Mouse (Mus musculus) monocyte, adult 2 months (primary cell): ENCODE data around the gene Otulinl.

ENCODE experiments used
- DNase-seq, 2 experiments: peaks; one replicate each; pipeline ENCODE4 v3.0.0; 2022; ENCODE audit warnings: low spot score in 2 of 2, low read depth in 1 of 2

Otulinl gene

DNA sequence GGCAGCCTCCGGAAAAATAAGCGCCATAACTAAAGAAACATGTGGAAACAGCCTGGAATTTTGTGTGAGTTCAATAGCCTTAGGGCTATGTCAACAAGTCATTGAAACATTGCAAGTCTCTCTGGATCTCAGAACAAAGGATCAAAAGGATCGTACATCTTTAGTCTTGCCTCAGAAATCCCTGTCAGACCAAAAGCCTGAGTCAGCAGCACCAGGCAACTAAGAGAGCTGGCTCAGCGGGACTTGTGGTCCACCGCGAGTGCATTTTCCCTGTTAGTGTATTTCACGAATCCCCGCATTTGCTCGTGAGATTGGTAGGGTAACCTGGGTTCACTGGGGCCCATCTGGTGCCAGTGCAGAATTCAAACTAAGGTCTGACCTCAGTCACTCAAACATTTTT, 1.2 kb upstream of the Otulinl start:
- no peak for DNase-seq

DNA sequence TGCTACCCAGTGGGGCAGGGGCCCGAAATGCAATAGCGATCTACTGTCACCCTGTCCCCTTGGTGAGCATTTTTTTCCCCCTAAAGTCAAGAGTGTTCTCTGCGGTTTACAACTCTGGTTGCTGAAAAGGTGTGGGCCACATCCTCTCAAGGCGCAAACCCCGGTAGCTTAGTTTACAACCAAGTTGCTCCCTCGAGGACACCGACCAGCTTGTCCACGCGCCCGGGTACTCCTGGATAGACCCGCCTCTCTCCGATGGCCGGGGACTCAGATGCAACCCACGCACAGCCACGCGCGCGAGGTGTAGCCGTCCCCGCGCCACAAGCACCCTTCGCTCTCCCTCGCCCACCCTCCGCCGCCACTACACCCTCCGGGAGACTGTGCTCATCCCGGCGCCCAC, 382 bp downstream of the Otulinl start:
- DNase-seq: peak in 1 of 2 experiments; percentile 19

DNA sequence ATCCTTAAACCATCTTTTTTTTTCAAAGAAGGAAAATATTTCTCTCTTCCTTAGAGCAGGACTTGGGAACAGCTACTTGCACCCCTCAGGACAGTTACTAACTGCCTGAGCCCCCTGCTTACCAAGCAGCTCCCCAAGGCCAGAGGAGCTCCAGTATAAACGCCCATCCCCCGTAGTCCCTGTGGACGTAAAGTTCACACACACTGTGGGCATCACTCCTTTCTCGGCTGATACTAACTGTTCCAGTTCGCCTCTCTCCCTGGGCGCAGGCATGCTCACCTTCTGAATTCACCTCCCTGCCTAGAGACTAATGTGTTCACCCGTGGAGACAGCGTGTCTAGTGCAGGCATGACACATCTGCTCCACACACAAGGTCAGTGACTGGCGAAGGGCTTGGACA, 2.9 kb downstream of the Otulinl start:
- no peak for DNase-seq

DNA sequence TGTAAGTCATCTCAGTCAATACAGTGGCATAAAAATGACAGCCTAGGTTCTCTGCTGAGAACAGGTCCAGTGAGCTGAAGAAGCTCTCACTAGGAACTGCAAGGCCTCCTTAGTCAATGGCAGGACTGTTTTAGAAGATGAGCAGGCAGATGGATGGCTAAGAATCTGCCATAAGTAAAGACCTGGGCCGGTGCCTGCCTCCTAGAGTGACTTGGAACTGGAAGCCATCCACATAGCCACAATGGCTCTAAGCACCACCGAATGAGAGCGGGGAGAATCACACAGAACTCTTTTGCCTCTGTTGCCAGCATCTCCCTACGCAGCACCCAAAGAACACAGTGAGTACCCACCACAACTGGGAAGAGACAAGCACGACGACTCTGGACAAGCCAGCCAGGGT, 3.6 kb downstream of the Otulinl start:
- DNase-seq: no peak

DNA sequence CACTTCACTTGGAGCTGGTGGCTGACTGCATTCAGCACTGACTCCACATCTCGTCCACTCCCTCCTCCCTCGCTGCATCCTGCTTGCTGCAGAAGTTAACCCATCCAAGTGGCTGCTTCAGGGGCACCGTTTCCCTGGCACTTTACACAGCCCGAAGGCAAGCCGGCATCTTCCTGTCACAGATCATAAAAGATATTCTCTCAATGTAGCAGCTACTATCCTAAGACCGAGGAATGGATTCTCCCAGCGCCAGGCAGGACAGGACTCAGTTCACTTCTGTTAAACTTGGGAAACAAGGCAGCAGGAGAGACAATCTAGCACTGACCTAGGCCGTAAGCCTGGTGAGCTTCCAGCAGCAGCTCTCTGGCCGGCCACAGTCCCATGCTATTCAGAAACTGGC, 5.2 kb downstream of the Otulinl start:
- no peak for DNase-seq

DNA sequence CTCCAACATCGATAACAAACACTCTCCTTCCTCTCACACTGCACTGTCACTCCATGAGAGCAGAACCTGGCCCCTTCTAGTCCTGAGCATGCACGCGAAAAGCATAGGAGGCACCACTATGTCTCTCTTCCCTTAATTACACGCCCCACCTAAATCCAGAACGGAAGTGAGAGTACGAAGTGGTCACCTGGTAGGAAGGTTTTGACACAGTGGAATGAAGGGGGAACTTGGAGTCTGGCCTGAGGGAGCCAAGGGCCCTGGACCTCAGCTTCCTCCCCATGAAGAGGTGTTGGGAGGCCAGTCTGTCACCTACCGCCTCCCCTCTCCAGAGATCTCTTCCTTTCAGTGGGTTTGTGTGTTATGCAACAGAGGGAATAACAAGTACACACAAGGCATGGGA, 6.3 kb downstream of the Otulinl start:
- DNase-seq: peak in 1 of 2 experiments; percentile 37

DNA sequence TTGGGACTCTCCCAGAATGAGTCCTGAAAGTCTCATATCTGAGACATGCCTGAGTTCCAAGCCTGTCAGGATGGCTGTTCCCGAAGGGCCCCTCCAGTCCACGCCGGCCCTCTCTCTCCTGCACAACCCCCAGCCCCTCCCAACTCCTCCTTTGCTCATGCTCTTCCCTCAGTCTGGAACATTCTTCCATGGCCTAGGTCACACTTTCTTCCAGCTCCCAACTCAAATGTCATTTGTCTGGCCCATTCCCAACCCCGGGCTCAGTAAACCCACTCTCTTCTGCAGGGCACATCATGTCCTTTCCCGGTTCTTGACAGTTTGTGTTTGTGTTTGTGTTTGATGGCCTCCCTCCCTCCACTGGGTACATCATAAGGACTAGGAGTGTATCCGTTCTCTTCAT, 7.3 kb downstream of the Otulinl start:
- DNase-seq: no peak

DNA sequence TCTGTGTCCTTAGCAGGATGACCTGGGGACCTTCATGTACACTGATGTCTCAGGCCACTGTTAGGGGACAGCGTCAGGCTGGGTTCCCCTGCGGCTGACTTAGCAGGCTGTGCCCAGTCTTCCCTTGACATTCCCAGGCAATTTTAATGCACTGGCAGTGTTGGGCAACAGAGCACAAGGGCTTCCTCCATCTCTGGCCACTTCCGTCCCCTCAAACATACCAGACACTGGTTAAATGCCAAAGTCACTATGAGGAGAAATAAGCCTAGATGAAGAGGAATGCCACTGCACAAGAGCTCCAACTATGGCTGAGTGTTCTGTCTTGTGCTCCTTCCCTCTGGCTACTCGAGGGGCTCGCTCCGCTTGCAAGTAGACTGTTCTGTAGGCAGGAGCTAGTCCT, 8.2 kb downstream of the Otulinl start:
- no peak for DNase-seq

DNA sequence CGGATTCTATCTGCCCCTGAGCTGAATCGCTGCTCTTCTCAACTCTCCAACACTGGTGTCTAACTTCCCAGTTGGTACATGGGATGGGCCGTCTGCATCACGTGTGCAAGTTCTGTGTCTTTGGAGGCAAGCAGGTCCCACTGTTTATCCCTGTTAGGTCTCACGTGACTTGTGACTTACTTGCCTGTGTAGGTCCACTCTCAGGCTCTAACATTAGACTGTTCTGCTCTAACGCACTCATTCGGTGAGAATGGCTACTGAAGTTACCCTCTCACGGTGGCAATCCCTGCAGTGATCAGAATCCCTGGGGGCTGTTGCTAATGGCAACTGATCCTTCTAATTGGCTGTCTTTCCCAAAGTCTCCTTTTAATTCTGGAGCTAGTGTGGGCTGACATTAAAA, 9.1 kb downstream of the Otulinl start:
- DNase-seq: no peak

DNA sequence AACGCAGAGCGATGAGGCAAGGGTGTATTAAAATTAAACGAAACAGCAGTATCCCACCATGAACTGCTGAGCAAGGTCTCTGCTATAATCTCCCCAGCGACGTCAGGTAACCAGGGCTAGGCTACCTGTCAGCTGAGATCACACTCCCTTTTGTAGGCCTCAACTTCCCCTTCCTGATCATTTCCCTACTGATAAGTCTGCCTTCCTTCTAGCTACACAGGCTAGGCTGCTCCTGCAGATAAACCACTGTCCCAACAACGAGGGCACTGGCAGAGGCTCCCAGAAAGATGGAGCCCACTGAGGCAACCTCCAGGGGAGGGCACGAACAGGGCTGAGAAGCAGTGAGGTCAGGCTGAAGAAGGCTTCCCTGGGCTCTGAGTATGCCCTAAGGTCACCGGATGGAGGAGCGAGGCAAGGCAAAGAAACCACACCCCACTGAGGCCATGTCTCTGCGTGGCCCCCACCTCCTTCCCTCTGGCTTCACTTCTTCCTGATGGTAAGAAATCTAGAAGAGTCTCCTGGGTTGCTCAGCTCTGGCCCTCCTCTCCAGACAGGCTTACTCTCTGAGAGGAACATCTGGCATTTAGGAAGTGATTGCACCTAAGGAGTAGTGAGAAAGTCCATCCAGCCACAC, 9.7 kb downstream of the Otulinl start:
- no peak for DNase-seq

DNA sequence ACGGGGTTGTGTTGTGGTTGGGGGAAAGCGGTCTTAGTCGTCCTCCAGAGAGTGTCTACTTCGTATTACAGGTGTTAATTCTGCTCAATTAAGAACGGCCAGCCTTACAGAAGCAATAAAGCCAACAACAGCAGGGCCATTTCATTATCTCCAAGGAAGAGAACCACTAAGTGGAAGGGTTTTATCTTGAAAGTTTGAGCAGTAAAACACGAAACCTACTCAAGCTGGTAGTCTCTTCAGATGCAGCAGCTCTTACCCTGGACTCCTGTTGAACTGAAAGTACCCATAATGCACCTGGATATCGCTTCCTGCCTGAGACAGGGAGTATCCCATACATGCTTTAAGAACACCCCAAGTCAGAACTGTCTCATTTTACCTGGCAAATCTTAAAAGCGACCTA, 10.7 kb downstream of the Otulinl start:
- DNase-seq: no peak

DNA sequence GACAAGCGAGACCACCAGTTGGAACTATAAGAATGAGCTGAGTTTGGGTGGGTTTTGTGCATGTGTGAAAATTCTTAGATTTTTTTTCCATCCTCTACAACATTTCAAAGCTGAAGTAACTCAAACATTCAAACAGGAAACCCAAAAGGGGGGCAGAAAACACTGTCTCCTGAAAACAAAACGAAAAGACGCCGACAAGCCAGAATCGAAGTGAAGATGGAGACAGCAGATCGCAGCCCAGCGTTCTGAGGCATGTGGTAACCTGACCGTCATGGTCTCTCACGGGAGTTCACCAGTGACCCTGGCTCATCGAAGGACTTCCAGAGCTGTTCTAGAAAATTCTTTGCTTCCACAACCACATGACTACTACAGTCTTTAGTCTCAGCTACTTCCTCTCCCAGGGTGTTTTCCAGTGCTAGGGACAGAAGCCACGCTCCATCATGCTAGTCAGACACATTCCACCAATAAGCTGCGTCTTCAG, 11.4 kb downstream of the Otulinl start:
- no peak for DNase-seq

DNA sequence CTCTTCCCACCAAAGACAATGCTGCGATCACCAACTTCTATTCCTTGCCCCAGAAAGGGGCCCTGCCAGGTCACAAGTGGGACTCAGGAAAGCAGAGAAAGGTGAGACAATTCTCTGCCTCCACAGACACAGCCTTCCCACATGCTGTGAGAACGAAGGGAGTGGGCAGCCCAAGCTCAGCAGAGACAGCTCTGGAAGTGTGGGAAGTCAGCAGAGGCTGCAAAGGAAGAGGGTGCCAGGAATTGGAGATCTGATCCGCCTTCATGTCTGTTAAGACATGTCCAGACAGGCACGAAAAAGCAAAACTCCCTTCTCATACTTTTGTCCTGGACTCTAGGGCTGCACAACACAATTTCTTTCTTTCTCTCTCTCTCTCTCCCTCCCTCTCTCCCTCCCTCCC, 12.1 kb downstream of the Otulinl start:
- DNase-seq: no peak

DNA sequence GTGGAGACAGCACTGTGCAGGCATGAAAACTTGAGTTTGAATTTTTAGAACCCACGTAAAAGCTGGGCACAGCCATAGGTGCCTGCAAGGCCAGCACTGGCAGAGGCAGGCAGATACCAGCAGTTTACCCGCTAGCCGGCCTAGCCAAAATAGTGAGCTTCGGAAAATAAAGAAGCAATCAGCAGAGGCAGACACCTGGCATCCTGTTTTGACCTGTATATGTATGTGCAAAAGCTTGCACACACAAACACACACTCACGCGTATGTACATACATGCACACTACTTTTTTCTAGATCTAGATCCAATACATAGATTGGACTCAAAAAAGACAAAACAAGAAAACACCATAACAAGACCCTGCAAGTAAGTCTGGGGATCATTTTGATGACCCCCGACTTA, 12.8 kb downstream of the Otulinl start:
- DNase-seq: no peak

DNA sequence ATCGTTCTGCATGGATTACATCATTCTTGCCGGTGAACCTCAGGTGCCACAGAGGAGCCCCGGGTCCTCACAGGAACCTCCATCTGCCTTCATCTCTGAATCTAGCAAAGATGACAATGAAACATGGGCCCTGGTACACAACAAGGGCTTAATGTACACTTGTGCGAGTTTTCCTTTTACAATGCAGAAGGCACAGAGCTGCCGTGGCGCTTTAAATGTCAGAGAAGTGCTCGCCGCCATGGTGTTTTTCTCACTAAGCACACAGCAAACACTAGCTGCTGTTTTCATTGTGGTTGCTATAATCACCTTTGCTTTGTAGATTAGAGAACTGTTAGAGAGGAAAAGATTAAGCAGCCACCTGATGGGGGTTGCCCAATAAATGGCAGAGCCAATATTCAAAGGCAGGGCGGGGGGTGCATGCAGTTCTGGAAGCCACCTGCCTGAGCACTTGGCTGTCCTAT, 13.3 kb downstream of the Otulinl start:
- no peak for DNase-seq

DNA sequence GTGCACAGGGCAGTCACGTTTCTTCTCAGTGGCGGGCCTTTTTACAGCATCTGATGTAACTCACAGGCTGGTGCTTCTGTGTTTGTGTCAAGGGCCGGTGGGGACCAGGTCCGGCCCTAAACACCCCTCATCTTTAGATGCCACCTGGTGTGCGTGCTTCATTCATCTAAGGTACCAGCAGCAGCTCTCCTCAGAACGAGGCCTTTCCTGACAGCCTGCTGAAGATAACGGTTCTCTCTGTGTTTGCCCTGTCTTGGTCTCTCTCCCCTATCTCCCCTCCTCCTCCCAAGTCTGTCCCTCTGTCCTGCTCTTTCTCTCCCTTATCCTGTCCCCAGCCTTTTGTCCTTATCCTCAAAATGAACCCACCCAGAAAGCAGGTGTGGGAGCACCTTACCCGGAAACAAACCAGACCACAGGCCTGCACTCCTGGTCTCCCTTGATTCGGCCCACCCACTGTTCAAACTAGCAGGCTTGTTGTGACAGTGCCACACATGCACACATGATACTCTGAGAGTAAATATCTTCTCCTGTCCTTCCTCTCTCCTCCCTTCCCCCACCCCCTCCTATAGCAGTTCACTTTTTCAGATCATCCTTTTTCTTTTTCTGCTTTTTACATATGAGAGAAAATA, 14.4 kb downstream of the Otulinl start:
- no peak for DNase-seq

DNA sequence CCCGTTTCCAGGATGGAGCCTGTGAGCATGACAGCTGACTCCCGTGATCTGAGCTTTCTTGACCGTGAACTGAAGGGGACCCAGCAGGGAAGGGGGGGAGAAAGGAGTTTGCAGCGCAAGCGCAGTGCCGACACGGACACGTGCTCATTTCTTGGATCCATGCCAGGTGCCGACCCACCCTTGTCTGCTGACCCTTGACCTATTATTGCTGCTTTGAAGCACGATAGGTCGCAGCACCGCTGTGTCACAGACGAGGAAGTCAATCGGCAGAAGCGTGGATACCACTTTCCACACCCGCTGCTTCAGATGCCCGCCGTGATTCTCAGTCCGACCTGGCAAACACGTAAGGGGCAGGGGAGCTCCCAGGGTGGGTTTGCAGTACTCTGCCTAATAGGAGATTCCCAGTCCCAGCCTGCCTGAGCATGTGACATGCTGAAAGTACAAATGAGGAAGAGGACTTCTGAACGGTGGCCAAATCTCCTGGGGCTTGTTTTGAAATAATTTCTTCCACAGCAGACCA, 15.9 kb downstream of the Otulinl start:
- peak in 1 of 2 experiments; percentile 46 for DNase-seq

DNA sequence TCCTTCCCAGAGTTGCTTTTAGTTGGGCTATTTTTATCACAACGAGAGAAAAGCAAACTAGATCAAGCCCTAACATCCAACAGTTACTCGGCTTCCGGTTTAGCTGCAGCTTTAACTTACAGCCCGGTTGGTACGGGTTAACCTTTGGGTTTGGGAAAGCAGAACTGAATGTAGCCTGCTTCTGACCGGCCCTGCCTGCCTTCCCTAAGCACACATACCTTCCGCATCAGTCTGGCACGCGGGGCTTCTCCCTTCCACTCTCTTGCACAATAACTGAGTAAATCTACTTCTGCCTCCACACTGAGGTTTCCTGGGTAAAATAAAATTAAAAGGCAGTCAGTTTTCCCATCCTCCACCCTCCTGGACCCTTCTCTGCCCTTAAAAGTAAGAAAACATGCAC, 17.3 kb downstream of the Otulinl start:
- peak; percentile 70 to 79 for DNase-seq

DNA sequence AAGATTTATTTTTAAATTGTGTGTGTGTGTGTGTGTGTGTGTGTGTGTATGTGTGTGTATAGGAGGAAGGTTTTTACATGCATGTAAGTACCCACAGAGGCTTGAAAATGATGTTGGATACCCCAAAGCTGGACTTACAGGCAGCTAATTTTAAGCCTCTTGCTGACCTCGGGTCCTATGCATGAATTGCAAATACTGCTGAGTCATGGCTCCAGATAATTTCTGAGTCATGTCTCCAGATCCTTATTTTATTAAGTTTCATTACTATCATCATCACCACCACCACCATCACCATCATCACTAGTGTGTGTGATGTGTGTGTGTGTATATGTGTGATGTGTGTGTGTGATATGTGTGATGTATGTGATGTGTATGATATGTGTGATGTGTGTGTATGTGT, 18.7 kb downstream of the Otulinl start:
- no peak for DNase-seq

DNA sequence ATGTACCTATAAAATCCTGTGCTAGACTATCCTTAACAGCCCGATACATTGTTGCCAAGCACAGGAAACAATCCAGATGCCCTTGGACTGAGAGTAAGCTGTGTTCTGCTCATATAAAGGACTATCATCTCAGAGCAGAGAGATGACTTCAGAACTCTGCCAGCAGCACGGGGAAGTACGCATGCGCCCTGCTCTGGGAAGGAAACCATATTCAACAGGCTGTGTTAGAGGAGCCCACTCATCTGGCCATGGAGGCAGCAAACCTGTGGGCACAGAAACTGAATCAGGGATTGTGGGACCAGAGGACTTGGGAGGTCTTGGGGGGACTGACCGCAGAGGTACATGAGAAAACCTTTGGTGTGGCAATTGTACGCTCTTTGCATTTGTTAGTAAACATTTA, 19.7 kb downstream of the Otulinl start:
- DNase-seq: no peak

DNA sequence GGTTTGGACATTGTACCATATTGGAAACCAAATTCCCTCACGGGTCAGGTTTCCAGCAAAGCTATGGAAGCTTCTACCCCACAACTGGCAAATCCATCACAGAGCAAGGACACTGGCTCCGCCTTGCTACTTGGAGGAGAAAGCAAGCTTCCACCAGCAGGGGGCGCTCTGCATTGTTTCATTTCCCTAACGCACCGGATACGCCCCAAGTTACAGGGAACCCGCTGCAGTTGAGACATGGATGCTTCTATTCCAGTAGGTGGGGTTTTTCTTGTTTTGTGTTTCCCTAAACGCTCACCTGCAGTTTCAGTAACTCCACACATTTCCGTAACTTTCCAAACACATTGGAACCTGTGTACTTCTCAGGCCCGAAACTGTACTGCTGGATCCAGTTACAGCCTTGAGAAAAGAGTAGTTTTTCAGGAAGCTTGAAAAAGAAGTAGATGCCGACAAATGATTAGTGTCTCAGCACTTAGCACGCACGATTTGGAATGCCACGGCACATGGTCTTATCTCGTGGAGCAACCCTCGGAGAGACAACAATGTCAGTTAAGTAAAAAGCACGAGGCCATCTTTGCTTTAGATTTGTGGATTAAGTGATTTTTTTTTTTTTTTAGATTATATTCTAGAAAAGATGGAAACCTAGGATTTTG, 21.7 kb downstream of the Otulinl start:
- DNase-seq: peak; percentile 63 to 81

DNA sequence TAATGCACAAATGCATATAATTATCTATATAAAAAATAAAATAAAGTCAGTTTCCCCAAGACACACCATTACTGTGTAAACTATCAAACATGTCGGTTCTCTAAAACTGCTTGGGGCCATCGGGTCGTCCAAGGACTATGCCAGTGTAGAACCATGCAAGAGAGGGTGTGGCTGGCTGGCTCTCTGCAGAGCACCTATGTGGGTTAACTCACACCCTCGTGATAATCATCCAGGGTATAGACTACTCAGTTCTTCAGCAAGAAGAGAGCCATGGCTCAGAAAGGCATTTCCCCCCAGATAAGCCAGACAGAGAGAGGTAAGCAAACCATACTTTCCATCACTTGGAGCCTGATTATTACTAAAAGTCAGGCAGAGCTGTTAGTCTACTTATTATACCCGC, 22.2 kb downstream of the Otulinl start:
- DNase-seq: no peak
